Mouse (Mus musculus) skeletal muscle tissue, adult 2 months (tissue): ENCODE data around the gene Tent4a.

Source experiments
- DNase-seq: peaks from one replicate; pipeline ENCODE4 v3.0.0-alpha.2; 2012; ENCODE audit warnings: low read depth, low spot score

The Tent4a gene

DNA sequence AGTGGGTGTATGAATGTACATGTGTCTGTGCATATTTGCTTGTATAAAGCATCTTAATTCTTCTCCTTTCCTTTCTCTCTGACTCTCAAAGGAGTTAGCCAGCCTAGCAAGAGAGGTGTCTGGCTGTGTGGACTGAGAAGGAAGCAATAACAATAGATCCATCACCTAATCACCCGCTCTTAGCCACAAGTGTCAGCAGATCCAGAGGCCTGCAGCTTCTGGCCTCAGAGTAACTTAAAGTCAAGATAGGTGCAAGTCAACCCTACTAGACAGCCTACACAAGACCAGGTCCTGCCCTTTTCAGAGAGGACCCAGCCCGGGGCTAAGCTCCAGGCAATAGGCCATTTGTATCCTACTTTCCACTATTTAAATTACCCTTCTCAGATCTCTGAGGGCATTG is 54.5 kb downstream of the Tent4a start:
- DNase-seq = no peak

DNA sequence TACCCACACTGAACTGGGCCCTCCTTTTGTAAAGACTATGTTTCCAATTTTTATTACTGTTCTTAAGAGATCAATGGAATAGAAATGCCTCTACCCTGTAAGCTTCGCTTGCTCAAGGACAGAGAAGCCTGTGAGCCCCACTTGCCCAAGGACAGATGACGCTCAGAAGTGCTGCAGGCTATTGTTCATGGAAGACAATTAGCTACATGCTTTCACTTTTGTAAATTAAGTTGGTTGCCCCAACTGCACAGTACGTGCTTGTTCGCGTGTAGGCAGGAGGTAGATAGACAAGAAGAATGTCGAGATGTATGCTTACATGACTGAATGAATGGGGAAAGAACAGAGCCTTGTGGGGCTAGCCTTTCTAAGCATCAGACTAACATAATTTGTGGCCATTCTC is 55.7 kb downstream of the Tent4a start:
- DNase-seq = no peak

DNA sequence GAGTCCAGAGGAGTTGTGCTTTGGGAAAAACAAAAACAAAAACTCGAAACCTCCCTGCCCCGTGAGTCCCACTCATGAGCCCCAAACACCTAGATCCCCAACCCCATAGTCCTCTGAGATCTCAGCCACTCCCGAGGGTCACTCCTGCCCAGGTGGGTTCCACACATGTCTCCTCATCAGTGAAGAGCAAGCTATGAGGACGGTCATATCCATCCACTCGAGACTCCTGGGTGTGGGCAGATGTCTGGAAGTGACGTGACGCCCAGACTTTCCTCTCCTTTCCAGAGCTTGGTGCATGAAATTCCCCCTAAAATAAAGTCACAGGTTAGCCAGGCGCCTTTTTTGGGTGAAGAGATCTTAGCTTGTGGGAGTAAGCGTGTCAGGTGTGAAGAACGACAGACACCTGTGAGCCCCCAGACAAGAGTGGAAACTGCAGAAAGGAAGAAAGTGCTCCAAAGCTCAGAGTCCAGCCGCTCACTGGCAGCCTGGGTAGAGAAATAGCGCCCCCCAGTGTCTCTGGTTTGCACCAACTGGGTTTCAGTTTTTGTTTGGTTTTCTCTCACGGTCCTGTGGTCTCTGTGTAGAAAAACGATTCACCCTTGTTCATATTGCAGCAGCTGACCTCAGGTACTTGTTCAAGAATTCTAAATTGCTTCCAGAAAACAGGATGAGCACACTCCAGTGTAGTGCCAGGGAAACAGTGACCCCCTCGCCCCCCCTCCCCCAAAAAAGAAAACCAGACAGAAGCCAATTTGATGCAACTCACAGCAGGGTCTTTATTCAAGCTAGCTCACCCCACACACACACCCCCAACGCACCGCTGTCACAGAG is 73.6 kb downstream of the Tent4a start:
- DNase-seq = peak; percentile 31

DNA sequence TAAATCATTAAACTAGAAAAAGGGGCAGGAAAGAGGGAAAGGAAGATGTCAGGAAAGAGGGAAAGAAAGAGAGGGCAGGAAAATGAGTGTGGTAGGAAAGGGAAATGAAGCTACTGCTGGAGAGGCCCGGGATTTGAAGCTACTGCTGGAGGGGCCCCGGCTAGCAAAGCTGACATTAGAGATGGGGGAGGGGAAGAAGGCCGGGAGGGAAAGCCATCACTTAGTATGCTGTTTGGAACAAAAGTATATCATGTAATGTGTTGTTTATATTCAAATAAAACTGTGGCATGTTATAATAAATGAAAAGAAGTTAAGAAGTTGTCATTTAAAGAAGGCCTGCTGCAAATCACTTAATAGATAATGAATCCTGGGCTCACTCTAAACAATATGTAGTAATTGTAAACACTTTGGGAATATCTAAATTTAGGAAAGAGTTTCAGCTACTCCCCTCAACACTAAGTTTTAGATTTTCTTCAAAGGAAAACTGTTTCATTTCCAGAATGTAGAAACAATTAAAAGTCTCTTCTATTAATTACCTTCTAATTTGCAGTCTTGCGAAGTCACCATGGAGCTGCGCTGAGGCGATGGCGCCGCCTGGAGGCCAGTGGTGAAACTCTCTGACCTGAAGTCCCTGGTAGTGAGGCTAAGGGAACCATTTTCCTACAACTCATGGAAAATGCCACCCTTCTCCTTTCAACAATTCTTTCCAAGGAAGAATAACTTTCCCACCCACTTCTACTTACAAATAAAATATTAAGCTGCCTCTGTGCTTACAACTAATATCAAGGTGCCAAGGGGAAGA is 74.6 kb downstream of the Tent4a start:
- DNase-seq = peak; percentile 28

DNA sequence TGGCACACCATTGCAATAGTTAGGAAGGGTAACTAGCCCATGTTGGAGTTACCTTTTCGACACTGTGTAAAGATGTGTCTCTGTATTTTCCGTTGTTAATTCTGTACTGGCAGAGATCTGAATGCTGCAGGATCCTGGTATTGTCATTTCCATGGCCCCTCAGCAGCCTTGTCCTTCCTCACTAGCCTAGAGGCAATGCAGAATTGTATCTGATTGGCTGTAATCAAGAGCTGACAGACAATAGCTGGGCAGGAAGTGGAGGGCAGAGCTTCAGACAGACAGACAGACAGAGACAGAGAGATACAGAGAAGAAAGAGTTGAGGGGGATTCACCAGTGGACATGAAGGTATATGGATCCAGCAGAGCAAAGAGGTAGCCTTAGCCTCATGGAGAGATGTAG is 75.5 kb downstream of the Tent4a start:
- DNase-seq = no peak

DNA sequence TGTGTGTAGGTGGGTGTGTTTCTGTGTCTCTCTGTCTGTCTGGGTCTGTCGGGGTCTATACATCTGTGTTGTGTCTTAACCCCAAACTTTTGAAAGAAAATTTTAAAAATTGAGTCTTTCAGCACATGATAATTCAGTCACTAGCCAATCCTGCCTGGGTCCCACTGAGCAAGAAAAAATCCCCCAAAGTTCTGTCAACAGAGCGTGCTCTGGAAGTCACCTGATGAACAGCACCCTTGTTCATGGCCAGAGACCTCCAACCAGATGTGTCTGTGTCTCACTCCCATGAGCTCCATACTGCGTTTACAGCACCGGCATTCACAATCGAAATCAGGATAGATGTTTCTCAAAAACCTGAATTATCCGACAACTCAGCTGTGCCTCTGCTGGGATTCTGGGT is 76.0 kb downstream of the Tent4a start:
- DNase-seq = no peak

DNA sequence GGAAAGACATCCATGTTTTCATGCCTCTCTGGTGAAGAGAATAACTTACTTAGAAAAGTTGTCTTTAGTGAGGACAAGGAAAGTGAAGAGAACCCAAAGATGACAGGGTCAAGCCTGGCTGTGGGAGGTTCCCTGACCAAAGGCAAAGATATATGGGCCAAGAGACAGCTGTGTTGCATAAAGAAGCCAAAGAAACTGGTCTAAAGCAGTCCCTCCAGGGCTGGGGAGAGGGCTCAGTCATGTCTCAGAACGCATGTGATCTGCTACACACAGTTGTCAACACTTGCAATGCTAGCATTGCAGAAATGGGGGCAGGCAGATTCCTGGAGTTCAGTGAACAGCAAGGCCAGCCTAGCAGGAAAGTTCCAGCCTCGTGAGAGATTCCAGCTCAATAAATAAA is 77.3 kb downstream of the Tent4a start:
- no peak for DNase-seq

DNA sequence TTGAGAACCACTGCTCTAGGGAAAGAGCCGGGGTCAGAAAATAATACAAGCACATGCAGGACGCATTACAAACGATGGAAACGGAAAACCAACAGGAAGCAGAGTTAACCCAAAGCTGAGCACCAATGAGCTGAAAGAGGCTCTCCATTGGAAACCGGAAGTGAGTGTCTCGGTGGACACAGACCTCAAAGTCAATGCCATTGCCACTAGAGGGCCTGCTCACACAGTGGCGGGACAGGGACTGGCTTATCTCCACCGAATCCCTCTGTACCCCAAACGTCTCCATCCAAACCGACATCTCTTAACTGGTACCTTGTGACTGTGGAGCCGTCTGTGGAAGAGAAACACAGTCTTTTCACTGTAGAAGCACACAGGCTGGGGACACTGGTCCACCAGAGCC is 77.8 kb downstream of the Tent4a start:
- DNase-seq = no peak

DNA sequence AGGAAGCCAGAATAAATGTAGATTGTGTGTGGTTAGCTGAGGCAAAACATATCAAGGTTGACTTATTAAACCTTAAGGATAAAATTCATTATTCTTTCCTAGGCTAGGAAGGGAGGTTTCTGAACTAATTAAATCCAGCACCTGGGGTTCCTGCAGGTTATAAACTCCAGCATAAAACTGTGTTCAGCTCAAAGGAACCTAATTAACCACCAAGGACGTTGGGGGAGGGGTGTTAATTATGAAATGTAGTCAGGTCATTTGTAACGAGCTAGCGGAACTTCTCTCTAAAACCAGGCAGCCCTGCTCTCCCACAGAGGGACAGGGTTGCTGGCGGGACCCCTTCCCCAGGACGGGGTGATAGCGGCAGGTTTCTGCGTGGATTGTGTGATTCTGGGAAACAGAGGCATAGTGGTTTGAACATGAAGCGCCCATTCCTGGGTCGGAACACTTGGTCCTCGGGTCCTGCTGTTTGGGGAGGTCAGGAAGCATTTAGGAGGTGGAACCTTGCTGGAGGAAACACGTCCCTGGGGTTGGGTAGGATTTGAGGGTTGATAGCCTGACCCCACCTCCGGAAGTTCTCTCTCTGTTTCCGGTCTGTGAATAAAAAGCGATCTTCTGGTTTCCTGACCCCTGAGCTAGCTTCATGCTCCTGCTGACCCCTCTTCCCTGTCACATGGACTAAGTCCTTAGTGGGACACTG is 78.8 kb downstream of the Tent4a start:
- no peak for DNase-seq
